Mouse (Mus musculus): ENCODE data around the gene Stat3.
A peak's percentile ranks its signal among the peaks of the same experiment; 100 is the strongest.

Gene Stat3

DNA sequence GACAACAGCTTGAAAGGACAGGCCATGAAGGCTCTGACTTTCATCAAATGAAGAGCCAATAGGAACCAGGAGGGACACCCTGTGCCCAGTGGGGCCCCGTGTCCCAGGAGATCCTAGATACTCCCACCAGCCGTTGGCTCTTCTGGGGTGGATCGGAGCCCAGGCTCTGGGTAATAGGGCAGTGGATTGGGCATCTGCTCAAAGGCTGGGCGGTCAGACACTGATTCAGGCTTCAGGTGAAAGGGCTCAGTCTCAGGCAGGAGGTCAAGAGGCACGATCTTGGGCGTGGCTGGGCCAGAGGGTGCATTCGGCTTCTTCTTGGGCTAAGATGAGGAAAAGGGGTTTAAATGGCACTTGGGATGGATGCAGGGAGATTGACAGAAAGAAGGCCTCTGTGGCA, 24.8 kb upstream of the Stat3 start:
- no peak for DNase-seq (ENCODE audit: low read depth, low spot score)

DNA sequence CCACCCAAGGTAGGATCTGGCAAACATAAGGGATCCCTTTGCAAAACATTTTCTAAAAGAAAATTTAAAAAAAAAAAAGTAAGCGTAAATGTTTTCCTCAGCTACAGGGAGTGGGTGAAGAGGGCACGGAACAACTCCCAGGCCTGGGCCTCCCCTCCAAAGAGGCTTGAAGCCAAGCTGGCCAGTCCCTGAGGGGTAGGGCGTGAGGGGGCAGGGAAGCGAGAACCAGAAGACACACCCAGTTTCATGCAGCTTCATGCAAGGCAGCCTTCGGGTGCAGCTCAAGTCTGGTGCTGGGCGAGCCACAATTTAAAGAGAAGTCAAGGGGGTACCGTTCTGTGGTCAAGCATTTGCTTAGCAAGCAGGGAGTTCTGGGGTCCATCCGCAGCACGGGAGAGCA, 24.3 kb upstream of the Stat3 start:
- no peak for DNase-seq (ENCODE audit: low read depth, low spot score)

DNA sequence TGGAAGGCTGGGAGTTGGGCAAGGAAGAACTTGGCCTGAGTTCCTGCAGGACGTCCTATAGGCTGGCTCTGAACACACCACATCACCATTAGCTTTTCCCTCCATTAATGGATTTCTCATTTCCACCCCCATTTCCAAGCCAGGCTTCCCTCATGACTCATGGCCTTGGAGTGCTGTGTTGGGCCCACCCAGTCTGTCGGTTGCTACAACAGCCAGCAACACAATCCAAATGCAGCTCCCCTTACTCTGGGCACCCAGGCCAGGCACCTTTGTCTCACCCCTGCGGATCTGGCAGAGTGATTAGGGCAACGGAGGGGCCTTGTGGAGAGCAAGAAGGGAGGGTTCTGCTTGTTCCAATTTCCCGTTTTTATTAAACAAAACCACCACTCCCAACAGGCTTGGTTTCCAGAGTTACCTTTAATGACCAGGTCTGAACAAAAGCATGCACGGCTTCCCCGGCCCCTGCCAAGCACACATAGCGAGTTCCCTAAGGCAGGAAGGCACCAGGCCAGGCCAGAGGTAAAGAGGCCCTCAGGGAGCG, 23.1 kb upstream of the Stat3 start:
- no peak for DNase-seq (ENCODE audit: low read depth, low spot score)

DNA sequence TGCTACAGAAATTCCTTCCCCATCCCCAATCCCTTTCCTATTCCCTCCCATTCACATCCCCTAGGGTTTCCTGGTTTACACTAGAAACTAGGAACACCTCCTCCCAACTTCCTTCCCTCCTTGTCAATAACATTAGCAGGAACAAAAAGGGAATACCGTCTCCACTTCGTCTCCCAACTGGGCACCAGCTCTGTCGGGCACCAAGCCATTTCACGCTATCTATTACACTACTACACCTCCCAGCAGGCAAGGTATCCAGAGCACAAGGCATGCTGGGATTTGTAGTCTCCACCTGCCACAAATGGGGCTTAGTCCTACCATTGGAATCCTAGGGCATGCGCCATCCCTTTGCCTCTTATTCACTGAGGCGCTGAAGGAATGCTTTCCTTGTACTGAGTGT, 21.2 kb upstream of the Stat3 start:
- no peak for DNase-seq (ENCODE audit: low read depth, low spot score)

DNA sequence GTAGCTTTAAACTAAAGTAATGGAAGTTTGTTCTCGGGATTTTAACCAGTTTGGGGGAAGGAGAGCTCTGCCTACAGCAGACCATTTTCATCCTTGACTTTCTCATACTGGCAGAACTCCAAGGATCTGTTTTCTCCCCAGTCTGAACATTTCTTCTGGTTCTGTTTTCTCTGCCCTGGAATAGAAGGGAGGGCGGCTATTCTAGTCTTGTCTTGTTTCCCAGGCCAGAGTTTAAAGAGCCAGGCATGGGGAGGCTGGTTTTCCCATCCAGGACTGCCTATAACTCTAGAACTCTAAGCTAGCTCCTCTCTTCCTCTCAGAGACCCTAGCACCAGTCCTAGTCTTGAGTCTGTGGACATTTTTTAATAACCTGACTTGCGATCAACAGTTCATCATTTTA, 20.5 kb upstream of the Stat3 start:
- no peak for DNase-seq (ENCODE audit: low read depth, low spot score)

DNA sequence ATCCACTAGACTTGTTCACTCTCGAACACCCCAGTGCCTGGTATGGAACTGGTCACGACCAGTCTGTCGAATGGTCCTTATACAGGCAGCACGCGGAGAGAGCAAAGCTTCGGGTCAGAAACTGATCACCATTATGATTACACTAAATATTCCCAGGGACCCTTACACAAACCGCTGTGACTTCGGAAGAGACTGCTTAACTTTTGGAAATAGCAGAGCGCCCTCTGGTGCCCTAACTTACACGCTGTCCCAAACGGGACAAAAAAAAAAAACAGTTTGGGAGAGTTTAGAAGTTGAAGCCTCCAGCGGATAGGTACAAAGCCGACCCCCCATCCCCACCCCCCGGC, 20.1 kb upstream of the Stat3 start:
- peak; percentile 68 for DNase-seq (ENCODE audit: low read depth, low spot score)

DNA sequence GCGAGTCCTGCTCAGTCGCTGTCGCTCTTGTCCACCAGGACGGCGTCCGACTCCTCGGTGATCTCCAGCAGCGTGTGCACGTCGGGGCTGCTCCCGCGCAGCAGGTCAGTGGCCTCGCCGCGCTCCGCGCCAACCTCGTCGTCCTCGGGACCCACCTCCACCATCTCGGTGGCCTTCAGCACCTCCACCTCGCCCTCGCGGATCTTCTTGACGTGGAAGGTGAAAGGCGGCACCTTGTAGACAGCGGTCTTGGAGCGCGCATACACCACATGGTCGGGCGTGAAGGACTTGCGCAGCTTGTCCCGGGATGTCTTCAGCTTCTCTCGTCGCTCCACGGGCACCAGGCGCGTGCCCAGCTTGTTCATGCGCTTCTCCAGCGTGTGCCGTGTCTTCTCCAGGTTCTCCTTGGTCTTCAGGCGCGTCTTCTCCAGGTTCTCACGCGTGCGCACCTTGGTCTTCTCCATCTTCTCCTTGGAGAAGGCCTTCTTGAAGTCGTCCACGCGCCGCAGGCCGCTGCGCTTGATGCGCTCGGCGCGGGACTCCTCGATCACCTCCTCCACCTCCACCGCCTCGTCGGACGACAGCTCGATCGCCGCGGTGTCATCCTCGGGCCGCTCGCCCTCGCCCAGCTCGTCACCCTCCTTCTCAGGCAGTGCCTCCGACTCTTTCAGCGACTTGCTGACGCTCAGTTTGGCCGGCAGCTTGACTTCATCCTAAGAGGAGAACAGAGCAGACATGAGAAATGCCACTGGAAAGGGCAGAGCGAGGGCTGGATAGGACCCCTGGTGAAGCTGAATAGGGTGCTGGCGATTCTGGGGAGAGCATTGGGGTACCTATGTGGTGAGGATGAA, 19.5 kb upstream of the Stat3 start:
- no peak for DNase-seq (ENCODE audit: low read depth, low spot score)

DNA sequence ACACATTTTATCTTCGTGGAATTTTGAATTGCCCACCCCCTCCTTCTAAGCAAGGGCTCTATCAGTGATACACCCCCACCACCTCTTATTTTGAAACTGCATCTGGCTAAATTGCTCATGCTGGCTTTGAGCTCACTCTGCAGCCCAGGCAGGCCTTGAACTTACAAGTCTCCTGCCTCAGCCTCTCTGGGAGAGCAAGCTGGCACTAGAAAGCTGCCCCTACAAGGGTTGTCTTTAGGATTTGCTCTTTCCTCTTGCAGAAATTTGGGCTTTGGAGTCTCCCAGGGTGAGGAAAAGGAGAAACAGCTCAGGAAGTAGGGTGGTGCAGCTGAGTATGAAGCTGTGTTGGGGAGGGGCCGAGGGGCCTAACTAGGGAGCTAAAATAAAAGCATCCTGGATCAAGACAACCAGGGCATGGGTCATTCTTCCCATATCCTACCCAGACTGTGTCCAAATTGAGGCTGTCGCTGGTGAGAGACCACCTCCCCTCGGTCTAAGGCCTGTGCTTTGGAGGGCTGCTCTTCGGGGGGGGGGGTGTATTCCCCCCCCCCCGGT, 18.7 kb upstream of the Stat3 start:
- DNase-seq (ENCODE audit: low read depth, low spot score): no peak

DNA sequence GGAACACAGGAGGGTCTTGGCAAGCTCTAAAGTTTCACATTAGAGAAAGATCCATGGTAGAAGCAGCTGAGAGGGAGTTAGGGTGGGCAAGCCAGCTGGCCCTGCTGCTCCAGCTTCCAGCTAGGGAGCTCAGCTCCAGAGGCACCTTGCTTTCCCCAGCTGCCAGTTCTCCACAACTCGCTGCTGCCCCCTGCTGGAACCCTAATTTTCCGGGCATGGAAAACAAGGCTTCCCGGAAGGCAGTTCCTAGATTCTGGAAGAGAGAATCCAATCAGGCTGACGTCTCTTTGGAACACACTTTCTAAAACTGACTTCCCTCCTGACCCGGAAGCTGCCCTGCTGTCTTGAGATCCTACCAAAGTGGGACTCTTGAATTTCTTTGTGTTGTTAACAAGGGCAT, 17.9 kb upstream of the Stat3 start:
- DNase-seq (ENCODE audit: low read depth, low spot score): peak; percentile 75

DNA sequence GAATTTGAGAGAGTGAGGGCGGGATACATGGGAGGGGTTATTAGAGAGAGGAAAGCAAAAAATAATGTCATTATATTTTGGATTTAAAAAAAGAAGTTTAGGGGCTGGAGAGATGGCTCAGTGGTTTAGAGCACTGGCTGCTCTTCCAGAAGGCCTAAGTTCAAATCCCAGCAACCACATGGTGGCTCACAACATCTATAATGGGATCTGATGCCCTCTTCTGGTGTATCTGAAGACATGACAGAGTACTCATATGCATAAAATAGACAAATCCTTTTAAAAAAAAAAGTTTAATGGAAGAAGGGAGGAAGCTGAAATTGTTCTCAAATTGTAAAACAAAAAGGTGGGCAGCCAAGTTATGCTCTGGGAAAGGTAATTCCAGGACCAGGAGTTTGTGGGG, 10.2 kb upstream of the Stat3 start:
- DNase-seq (ENCODE audit: low read depth, low spot score): no peak

DNA sequence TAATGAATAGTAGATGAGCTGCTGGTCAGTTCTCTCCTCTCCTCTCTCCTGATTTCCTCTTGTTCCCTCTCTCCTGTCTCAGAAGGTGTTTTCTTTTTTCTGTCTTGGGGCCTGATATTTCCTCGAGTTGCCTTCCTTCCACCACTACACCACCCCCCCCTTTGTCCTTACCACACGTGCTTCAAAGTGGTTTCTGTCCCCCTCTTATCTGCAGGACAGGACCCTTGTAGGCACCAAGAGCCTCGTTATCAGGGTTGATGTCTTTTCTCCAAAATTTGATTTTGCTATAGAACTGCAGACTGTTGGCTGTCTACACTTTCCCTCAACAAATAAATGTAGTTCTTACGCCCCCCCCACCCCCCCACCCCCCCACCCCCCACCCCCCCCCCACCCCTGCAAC, 9.0 kb upstream of the Stat3 start:
- DNase-seq (ENCODE audit: low read depth, low spot score): no peak

DNA sequence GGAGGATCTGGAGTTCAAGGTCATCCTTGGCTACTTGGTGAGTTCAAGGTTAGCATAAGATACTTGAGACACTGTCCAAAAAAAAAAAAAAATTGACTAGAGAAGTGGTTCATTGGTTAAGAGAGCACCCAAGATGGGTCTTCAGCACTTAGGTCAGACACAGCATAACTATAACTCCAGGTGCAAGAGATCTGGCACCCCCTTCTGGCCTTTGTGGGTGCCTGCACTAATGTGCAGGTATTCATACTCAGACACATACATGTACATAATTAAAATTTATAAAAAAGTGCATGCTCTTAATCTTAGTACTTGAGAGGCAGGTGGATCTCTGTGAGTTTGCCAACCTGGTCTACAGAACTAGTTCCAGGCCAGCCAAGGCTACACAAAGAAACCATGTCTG, 8.2 kb upstream of the Stat3 start:
- no peak for DNase-seq (ENCODE audit: low read depth, low spot score)

DNA sequence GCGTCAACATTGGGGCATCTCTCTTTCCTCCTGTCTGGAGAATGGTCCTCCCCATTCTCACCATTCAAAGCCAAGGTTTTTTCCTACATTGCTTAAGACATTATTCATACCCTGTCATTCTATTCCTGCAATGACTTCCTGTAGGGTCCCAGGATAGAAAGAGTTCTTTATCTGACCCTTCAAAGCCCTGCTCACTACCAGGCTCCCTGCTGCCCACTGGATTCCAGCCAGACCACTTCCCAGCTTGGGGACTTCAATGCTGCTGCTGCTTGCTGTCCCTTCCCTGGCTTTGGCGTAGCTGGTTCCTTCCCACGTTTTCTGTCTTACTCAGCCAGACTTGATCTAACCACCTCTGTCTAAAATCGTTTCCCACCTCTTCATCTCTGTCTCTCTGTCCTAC, 7.5 kb upstream of the Stat3 start:
- DNase-seq (ENCODE audit: low read depth, low spot score): no peak

DNA sequence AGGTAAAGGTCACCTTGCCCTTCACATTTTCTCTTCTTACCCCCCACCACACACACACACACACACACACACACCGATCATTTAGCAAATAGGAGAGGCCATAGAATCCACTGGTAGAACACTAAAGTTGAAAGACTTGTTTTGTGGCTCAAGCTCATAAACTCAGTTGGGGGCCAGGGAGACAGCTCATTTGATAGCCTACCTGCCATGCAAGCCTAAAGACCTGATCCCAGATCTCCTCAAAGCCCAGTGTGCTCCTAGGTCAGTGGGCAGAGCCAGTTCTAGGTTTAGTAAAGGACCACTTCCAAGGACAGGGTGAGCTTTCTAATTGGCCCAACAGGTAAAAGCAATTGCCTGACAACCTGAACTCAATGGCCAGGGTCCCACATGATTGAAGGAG, 3.0 kb upstream of the Stat3 start:
- DNase-seq (ENCODE audit: low read depth, low spot score): no peak

DNA sequence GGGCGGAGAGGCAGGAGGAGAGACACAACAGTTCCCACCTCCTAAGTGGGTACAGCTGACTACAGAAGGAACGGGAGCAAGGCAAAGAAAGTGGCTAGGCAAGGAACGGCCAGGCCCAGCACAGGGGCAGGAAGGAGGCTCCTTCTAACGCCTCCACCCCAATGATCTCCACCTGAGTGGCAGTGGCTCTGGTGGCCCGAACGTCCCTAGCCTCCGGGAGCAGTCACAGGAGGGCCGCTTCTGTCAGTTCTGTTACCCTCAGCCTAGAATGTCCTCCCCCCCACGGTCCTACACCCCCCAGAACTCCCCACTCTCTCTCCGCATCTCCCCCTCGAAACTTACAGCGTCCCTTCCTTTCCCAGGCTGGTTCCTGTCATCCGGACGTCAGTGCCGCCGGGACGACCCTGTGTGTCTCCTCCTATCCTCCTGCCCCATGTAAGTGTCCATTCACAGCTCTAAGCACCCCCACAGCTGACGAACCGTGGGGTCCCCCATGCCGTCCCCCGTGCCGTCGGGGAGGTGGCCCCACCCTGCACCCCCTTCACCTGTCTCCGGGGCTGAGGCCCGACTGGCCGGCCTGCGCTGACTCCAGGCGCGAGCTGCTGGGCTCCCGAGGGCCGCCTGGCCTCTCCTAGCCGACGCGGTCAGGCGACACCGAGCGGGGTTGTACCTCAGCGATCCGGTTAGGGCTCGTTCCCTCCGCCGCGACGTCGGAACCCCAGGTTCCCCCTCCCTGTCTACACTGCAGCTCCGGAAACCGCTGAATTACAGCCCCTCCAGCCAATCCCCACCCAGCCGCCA, 429 bp downstream of the Stat3 start:
- DNase-seq (ENCODE audit: low read depth, low spot score): no peak

DNA sequence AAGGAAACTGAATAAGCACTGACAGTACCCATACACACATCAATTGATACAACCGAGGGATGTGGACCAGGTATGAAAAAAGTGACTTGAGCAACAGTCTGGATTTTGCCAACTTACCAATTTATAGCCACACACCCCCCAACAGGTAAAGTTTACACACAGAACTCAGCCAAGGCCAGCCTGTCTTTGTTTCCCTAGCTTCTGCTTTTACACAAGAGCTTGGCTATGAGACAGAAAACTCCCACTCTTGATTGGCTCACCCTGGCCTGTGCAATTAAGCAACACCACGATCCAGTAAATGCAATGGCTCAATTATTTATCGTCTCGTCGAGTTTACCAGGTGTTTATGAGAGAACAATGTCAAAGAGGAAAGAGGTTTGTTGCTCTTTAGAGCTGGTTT, 1.2 kb downstream of the Stat3 start:
- DNase-seq (ENCODE audit: low read depth, low spot score): no peak

DNA sequence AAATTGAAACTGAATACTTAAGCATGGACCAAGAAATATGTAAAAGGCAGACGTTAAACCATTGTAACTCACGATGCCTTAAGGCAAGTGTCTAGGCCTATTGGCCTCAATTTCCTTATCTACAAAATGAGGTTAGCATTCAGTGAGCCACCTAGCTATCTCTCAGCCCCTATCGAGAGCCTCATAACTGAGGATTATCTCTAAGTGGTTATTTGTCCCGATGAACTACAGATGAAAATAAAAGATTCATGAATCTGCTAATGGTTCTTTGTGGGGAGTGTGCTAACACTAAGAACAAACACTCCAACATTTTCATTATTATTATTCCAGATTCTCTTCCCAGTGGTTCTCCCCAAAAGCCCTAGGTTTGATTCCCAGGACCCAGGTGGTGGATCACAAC, 2.0 kb downstream of the Stat3 start:
- DNase-seq (ENCODE audit: low read depth, low spot score): no peak

DNA sequence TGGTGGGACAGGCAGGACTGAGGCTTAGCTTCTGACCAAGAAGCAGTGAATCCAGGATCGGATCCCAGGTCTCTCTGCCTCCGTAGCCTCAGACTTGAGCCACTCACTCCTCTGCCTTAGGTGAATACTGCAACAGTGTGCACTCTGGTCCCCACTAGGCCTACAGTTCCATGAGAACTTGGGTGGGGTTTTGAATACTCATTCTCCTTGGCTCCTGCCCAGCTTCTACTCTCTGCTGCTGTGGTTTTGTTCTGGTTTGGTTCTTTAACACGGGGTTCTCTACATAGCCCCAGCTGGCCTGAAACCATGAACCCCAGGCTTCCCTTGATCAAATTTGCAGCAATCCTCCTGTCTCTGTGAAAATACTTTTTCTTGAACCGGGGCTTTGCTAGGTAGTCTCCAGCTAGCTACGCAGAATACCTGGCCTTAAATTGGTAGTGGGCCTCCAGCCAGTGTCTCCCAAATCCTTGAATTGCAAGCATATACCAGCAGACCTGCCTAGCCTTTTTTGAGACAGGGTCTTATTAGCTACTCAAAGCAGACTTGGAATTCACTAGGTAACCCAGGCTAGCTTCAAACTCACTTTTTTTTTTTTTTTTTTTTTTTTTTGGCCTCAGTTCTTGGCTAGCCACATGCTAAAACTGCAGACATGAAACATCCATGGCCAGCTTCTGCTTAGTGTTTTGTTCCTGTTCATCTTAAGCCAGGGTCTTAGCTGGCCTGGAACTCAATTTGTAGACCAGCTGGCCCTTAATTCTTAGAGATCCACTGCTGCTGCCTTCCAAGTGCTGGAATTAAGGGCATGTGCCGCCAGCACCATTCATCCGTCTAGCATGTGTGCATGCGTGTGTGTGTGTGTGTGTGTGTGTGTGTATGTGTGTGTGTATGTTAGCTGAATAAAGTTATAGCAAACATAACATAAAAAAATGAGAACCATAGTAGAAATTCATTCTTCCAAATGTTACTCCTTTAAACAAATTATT, 3.7 kb downstream of the Stat3 start:
- DNase-seq (ENCODE audit: low read depth, low spot score): no peak

DNA sequence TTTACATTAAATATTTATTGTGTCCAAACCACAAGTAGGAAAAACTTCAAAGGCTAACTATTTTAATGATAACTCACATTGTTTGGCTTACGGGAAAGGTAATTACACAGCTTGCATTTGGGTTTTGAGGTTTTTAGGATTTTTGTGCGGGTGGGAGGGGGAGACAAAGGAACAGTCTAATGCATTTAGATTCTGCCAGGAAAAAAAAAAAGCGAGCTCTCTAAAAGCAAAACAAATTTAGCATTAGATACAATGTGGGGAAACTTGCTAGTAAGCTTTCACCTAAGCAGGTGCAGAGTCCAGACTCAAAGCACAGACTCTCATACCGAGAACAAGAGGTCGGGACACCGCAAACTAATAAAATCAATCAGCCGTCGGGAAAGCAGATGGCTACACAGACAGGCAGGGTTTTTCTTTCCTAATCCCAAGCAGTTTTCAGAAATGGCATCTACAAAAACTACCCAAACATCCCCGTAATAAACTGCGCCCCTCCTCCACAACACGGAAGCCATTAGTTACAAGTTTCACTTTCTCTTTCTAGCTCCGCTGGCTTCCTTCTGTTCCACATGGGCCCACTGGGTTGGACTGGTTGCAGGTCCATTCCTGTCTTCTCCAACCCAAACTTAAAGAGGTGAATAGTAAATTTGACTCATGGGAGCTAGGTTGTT, 8.0 kb downstream of the Stat3 start:
- DNase-seq (ENCODE audit: low read depth, low spot score): no peak

DNA sequence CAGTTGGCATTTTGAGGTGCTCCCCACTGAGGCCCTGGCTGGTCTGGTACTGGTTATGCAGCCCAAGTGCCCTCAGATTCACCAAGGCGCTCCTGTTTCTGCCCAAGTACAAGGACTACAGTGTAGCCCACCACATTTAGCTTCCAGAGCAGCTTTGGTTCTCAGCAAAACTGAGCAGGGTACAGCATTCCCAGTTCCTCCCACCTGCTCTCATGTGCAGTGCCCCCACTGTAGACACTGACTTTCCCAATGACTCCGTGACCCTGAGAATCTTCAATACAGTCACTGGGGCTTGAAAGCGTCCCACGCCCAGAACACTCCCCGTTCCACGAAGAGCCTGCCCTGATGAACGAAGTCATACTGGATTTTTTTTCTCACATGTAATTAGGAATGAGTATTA, 8.7 kb downstream of the Stat3 start:
- no peak for DNase-seq (ENCODE audit: low read depth, low spot score)

DNA sequence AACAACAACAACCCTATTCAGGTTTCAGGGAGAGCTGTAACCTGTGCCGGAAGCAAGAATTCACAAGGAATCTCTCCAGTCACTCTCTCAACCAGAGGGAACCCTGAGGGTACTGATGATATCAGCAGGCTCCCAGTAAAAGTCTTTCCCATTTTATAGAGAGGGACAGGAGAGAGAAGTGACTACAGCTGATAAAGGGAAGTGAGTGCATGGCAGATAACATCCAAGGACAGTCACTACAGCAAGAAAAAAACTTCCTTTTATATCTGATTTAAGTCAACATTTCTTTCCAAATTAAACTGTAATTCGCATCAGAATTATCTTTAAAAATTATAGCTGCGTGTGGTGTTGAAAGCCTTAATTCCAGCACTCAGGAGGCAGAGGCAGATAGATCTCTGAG, 12.0 kb downstream of the Stat3 start:
- DNase-seq (ENCODE audit: low read depth, low spot score): no peak

All from embryo, embryonic 11.5 days (tissue).